Mouse (Mus musculus): ENCODE results near the gene Nbas.

The Nbas gene

GRCm38 (mm10) chr12:13622150-13622822 lies 353.4 kb downstream of the Nbas start:
- DNase-seq (ENCODE audit: low spot score): no peak

GRCm38 (mm10) chr12:13626803-13627706 lies 358.1 kb downstream of the Nbas start:
- peak; percentile 46 for DNase-seq (ENCODE audit: low spot score)

Data from layer of hippocampus, adult 11-12 months (tissue).